Mouse (Mus musculus): ENCODE data around the gene Sdk1.

GRCm38 (mm10) chr5:141241645-141242284, 475 bp downstream of the Sdk1 start:
- no peak for TF ChIP-seq CTCF (IDR thresholded peaks at IDR 0.05; ENCODE audit: low read depth, low read length)
- no peak for TF ChIP-seq POLR2A (IDR thresholded peaks at IDR 0.05; ENCODE audit: extremely low read depth, insufficient read depth, low read length)
